Mouse (Mus musculus): ENCODE measurements at regions not wholly inside any gene's neighbourhood (a gene's known extent, or its start where the extent isn't known, plus 50 kb on each side); places are given as distances from the start of the nearest gene placed in this dataset.

DNA sequence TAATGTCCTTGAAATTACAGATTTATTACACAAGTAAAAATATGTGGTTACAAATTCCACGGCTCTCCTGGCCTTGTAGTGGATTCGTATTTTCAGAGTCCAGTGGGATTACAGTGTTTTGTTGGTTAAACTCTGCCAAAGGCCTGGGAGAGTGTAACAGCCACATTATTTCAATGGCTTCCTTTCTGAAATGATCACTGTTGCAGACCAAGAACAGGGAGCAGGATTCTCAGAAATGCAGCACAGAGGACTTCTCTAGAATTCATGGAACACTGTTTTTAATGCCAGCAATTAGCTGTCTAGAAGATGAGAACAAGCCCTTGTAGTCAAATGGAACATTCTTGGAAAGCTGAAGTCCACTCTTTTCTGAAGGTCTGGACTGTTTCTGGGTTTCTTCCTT is 505.8 kb upstream of the Adgrl2 start:
- TF ChIP-seq POLR2A (IDR thresholded peaks at IDR 0.05; ENCODE audit: insufficient read depth, low read length) (no peak), CTCF (IDR thresholded peaks at IDR 0.05; ENCODE audit: low read depth, low read length) (no peak)
